Mouse (Mus musculus) cortical plate, adult 2 months (tissue): ENCODE results near the gene Rgn.

ENCODE experiments used
- CTCF ChIP-seq: fragments of 200-500 bp; IDR thresholded peaks from 2 replicates; pipeline ENCODE4 v1.5.1; 2011; ENCODE audit warnings: mild to moderate bottlenecking, control low read depth, low read length; ENCODE audit not compliant: insufficient read depth; ENCODE audit errors: extremely low read depth
- POLR2A ChIP-seq: fragments of 200-500 bp; IDR thresholded peaks from 2 replicates; pipeline ENCODE4 v1.6.1; 2011; ENCODE audit warnings: mild to moderate bottlenecking, low read length, control low read depth; ENCODE audit not compliant: insufficient read depth; ENCODE audit errors: extremely low read depth

DNA sequence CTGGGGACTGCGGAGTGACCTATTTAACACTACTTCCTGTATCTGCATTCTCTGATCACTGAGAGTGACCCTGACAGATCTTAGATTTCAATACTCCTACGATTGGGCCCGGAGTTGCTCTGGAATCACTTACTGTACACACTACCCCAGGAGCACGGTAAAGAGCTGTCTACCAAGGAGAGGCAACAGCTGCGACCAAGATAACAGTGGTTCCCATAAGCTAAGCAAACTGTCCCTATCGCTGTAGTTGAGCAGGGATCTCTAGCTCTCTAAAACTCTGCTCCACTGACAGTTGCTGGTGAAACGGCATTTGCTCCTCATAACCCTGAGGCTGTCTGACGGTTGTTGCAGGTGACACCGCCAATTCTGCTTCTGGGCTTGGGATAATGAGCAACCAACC lies 23.1 kb downstream of the Rgn start:
- TF ChIP-seq POLR2A (no peak), CTCF (no peak)
